Mouse (Mus musculus) limb, embryonic 15.5 days (tissue): ENCODE data around the gene Naa15. TPM values are rescaled to one million over a fixed set of nuclear protein-coding genes. Genes with fewer than 3 reads are reported as not detected.

Source experiments
- ATAC-seq: fragments of 200-750 bp; cut with Nextera tagmentation; 2 replicates; pipeline ENCODE4 v1.8.0; 2017; ENCODE audit warnings: low read depth, moderate TSS enrichment; ENCODE audit not compliant: insufficient number of reproducible peaks, low FRiP score, low TSS enrichment
- H3K27ac ChIP-seq: fragments of 300-500 bp; sonication (generic); 2 replicates; pipeline ENCODE4 v1.5.1; 2015; ENCODE audit warnings: moderate library complexity, mild to moderate bottlenecking, inconsistent platforms
- H3K27me3 ChIP-seq: fragments of 300-500 bp; sonication (generic); 2 replicates; pipeline ENCODE4 v1.6.1; 2015; ENCODE audit warnings: inconsistent platforms
- H3K36me3 ChIP-seq: fragments of 300-500 bp; sonication (generic); 2 replicates; pipeline ENCODE4 v1.6.1; 2015; ENCODE audit warnings: inconsistent platforms
- H3K4me1 ChIP-seq: fragments of 300-500 bp; sonication (generic); 2 replicates; pipeline ENCODE4 v1.6.1; 2015; ENCODE audit warnings: inconsistent platforms
- H3K4me2 ChIP-seq: fragments of 300-500 bp; sonication (generic); 2 replicates; pipeline ENCODE4 v1.6.1; 2015; ENCODE audit warnings: mild to moderate bottlenecking, inconsistent platforms
- H3K4me3 ChIP-seq: fragments of 300-500 bp; sonication (generic); 2 replicates; pipeline ENCODE4 v1.5.1; 2015; ENCODE audit warnings: mild to moderate bottlenecking, inconsistent platforms
- H3K9ac ChIP-seq: fragments of 300-500 bp; sonication (generic); 2 replicates; pipeline ENCODE4 v1.6.1; 2015; ENCODE audit warnings: inconsistent platforms
- H3K9me3 ChIP-seq: fragments of 300-500 bp; sonication (generic); 2 replicates; pipeline ENCODE4 v1.6.1; 2016; ENCODE audit warnings: inconsistent platforms
- WGBS: fragments of 180-500 bp; shearing (Covaris S2); methylation state at CpG from one replicate; pipeline ENCODE4 v1.1.7; 2015; 5-methylcytosine and 5-hydroxymethylcytosine counted together
- polyA plus RNA-seq: library from polyadenylated mRNA; unstranded; fragments of >200 nt; fragmentation: Nextera tagmentation; extraction: Ambion mirVana; gene quantifications from 2 replicates; pipeline ENCODE4 v1.2.1, GENCODE M21; 2015

Naa15 gene
- polyA plus RNA-seq, 1 experiment from 2014 or later = 46.5 TPM

- peaks cover 22% of the 10 kb centered on the region for H3K36me3 ChIP-seq
- 91% methylated on average over 9 of the region's 9 CpGs for WGBS
- H3K4me2 ChIP-seq = no peak overlapping the region
- H3K27me3 ChIP-seq = no peaks in the 10 kb centered on the region
- no peaks in the 10 kb centered on the region for H3K4me1 ChIP-seq
- H3K27ac ChIP-seq = no peak overlapping the region
- no peak overlapping the region for H3K4me3 ChIP-seq
- no peaks in the 10 kb centered on the region for H3K9me3 ChIP-seq
- ATAC-seq = no peak
- no peak overlapping the region for H3K9ac ChIP-seq
Measured at GRCm38 (mm10) chr3:51495646-51496045, 80.7 kb downstream of the Naa15 start.

- peaks cover 22% of the 10 kb centered on the region for H3K36me3 ChIP-seq
- H3K9ac ChIP-seq = no peak overlapping the region
- H3K4me3 ChIP-seq = no peak overlapping the region
- H3K4me1 ChIP-seq = no peaks in the 10 kb centered on the region
- WGBS = 95% methylated on average over 1 of the region's 1 CpGs
- no peak overlapping the region for H3K4me2 ChIP-seq
- H3K27ac ChIP-seq = no peak overlapping the region
- no peaks in the 10 kb centered on the region for H3K9me3 ChIP-seq
- H3K27me3 ChIP-seq = no peaks in the 10 kb centered on the region
- ATAC-seq = no peak
Measured at GRCm38 (mm10) chr3:51497978-51498377, 83.0 kb downstream of the Naa15 start.

- WGBS = 75% methylated on average over 5 of the region's 5 CpGs
- peaks cover 15% of the 10 kb centered on the region for H3K36me3 ChIP-seq
- no peaks in the 10 kb centered on the region for H3K27me3 ChIP-seq
- no peak overlapping the region for H3K27ac ChIP-seq
- H3K4me2 ChIP-seq = no peak overlapping the region
- no peaks in the 10 kb centered on the region for H3K9me3 ChIP-seq
- no peak for ATAC-seq
- H3K4me3 ChIP-seq = no peak overlapping the region
- H3K4me1 ChIP-seq = no peaks in the 10 kb centered on the region
- H3K9ac ChIP-seq = no peak overlapping the region
Measured at GRCm38 (mm10) chr3:51498659-51499058, 83.7 kb downstream of the Naa15 start.

- Histone ChIP-seq H3K36me3 (peaks cover 10% of the 10 kb centered on the region; the same call in 1 of the 2 replicates), H3K9ac (no peak overlapping the region), H3K27me3 (no peaks in the 10 kb centered on the region), H3K4me3 (no peak overlapping the region), H3K4me2 (no peak overlapping the region), H3K27ac (no peak overlapping the region), H3K9me3 (no peaks in the 10 kb centered on the region), H3K4me1 (no peaks in the 10 kb centered on the region)
- ATAC-seq = no peak
- 85% methylated on average over 4 of the region's 4 CpGs for WGBS
Measured at GRCm38 (mm10) chr3:51499876-51500275, 84.9 kb downstream of the Naa15 start.

GRCm38 (mm10) chr3:51504385-51504952 lies 89.5 kb downstream of the Naa15 start:
- H3K4me2 ChIP-seq = no peak overlapping the region
- 70% methylated on average over 11 of the region's 11 CpGs for WGBS
- H3K27me3 ChIP-seq = no peaks in the 10 kb centered on the region
- H3K9me3 ChIP-seq = no peaks in the 10 kb centered on the region
- no peaks in the 10 kb centered on the region for H3K4me1 ChIP-seq
- no peak for ATAC-seq
- no peak overlapping the region for H3K9ac ChIP-seq
- H3K36me3 ChIP-seq = no peaks in the 10 kb centered on the region
- H3K27ac ChIP-seq = no peak overlapping the region
- H3K4me3 ChIP-seq = no peak overlapping the region

- H3K4me1 ChIP-seq = no peaks in the 10 kb centered on the region
- no peak for ATAC-seq
- H3K36me3 ChIP-seq = no peaks in the 10 kb centered on the region
- H3K27ac ChIP-seq = no peak overlapping the region
- H3K27me3 ChIP-seq = no peaks in the 10 kb centered on the region
- no peak overlapping the region for H3K9ac ChIP-seq
- no peaks in the 10 kb centered on the region for H3K9me3 ChIP-seq
- 76% methylated on average over 19 of the region's 19 CpGs for WGBS
- H3K4me2 ChIP-seq = no peak overlapping the region
- no peak overlapping the region for H3K4me3 ChIP-seq
Measured at GRCm38 (mm10) chr3:51505465-51505864, 90.5 kb downstream of the Naa15 start.

GRCm38 (mm10) chr3:51510903-51511302 lies 96.0 kb downstream of the Naa15 start:
- no peak overlapping the region for H3K27ac ChIP-seq
- H3K4me1 ChIP-seq = no peaks in the 10 kb centered on the region
- H3K36me3 ChIP-seq = no peaks in the 10 kb centered on the region
- no peaks in the 10 kb centered on the region for H3K9me3 ChIP-seq
- WGBS = 29% methylated on average over 8 of the region's 8 CpGs
- no peak overlapping the region for H3K9ac ChIP-seq
- no peak overlapping the region; the same call in 1 of the 2 replicates for H3K4me3 ChIP-seq
- H3K27me3 ChIP-seq = no peaks in the 10 kb centered on the region
- ATAC-seq = no peak
- no peak overlapping the region for H3K4me2 ChIP-seq

GRCm38 (mm10) chr3:51511983-51512382 lies 97.0 kb downstream of the Naa15 start:
- WGBS = 94% methylated on average over 5 of the region's 5 CpGs
- Histone ChIP-seq H3K36me3 (no peaks in the 10 kb centered on the region), H3K4me1 (0 out of 2 replicates have a peak, but pooled peaks cover 2% of the 10 kb centered on the region), H3K9ac (no peak overlapping the region), H3K4me3 (no peak overlapping the region), H3K27me3 (no peaks in the 10 kb centered on the region), H3K27ac (no peak overlapping the region), H3K4me2 (no peak overlapping the region), H3K9me3 (no peaks in the 10 kb centered on the region)
- ATAC-seq = 0 out of 2 replicates have a peak, but pooled peaks have one; percentile 32

- H3K4me3 ChIP-seq = no peak overlapping the region
- peaks cover 34% of the 10 kb centered on the region for H3K36me3 ChIP-seq
- H3K27me3 ChIP-seq = no peaks in the 10 kb centered on the region
- H3K27ac ChIP-seq = no peak overlapping the region
- H3K4me2 ChIP-seq = no peak overlapping the region
- 0 out of 2 replicates have a peak, but pooled peaks cover 5% of the 10 kb centered on the region for H3K4me1 ChIP-seq
- ATAC-seq = no peak
- WGBS = 76% methylated on average over 4 of the region's 4 CpGs
- H3K9me3 ChIP-seq = no peaks in the 10 kb centered on the region
- no peak overlapping the region for H3K9ac ChIP-seq
Measured at GRCm38 (mm10) chr3:51517467-51517866, 102.5 kb downstream of the Naa15 start.

GRCm38 (mm10) chr3:51517878-51518762 lies 103.2 kb downstream of the Naa15 start:
- H3K4me1 ChIP-seq = 0 out of 2 replicates have a peak, but pooled peaks cover 5% of the 10 kb centered on the region
- H3K9me3 ChIP-seq = no peaks in the 10 kb centered on the region
- H3K4me2 ChIP-seq = no peak overlapping the region
- H3K27ac ChIP-seq = no peak overlapping the region
- ATAC-seq = no peak
- peaks cover 40% of the 10 kb centered on the region for H3K36me3 ChIP-seq
- no peaks in the 10 kb centered on the region for H3K27me3 ChIP-seq
- H3K4me3 ChIP-seq = no peak overlapping the region
- 81% methylated on average over 12 of the region's 12 CpGs for WGBS
- H3K9ac ChIP-seq = no peak overlapping the region

GRCm38 (mm10) chr3:51518763-51519121 lies 103.8 kb downstream of the Naa15 start:
- Histone ChIP-seq H3K4me2 (no peak overlapping the region), H3K27ac (no peak overlapping the region), H3K36me3 (peaks cover 46% of the 10 kb centered on the region), H3K9ac (no peak overlapping the region), H3K9me3 (no peaks in the 10 kb centered on the region), H3K4me1 (0 out of 2 replicates have a peak, but pooled peaks cover 5% of the 10 kb centered on the region), H3K27me3 (no peaks in the 10 kb centered on the region), H3K4me3 (no peak overlapping the region)
- ATAC-seq = no peak
- WGBS = 64% methylated on average over 8 of the region's 8 CpGs

GRCm38 (mm10) chr3:51521262-51521661 lies 106.3 kb downstream of the Naa15 start:
- no peak overlapping the region for H3K27ac ChIP-seq
- 95% methylated on average over 14 of the region's 14 CpGs for WGBS
- H3K27me3 ChIP-seq = no peaks in the 10 kb centered on the region
- 0 out of 2 replicates have a peak, but pooled peaks cover 3% of the 10 kb centered on the region for H3K4me1 ChIP-seq
- no peaks in the 10 kb centered on the region for H3K9me3 ChIP-seq
- H3K4me2 ChIP-seq = no peak overlapping the region
- ATAC-seq = peak; percentile 44; the same call in 1 of the 2 replicates
- H3K4me3 ChIP-seq = no peak overlapping the region
- no peak overlapping the region for H3K9ac ChIP-seq
- H3K36me3 ChIP-seq = peaks cover 72% of the 10 kb centered on the region
